ENCODE assay signal across 8 mouse cellular contexts in the genomic region with DNA sequence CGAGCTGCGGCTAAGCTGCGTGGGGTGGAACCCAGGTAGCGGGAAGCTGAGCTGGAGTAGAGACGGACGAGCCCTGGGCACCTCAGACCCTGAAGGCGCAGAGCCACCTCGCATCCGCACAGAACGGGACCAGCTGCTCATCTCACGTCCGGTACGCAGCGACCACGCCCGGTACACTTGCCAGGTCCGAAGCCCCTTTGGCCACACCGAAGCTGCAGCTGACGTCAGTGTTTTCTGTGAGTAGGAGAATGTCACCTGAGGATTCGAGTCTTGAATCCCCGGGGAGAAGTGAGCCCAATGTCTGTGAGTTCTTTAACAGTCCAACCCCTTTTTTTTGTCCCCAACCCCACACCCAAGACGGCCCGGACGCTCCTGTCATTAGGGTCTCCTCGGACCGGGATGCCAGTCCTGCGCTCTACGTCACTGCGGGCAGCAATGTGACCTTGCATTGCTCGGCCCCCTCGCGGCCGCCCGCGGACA. TPM values are rescaled to one million over a fixed set of nuclear protein-coding genes. Genes with fewer than 3 reads are reported as not detected.
DNase-seq lines count a peak whose midpoint lies in the region; ATAC-seq lines count a peak whose summit lies in the region.

No protein-coding gene starts in this region.

- no peak for ATAC-seq in embryonic facial prominence, embryonic 11.5 days (replicated peaks; ENCODE audit: insufficient number of reproducible peaks, low FRiP score, low TSS enrichment, low read depth)
- ATAC-seq in intestine, embryonic 15.5 days, result peak; percentile 15

- H3K4me1 ChIP-seq in embryonic facial prominence, embryonic 11.5 days (ENCODE audit: control insufficient read depth, insufficient read depth, low read length), result no peaks in the 10 kb centered on the region
- peaks cover 10% of the 10 kb centered on the region; the same call in 1 of the 2 replicates for H3K4me1 ChIP-seq in intestine, embryonic 15.5 days (replicated peaks)

- H3K9ac ChIP-seq in embryonic facial prominence, embryonic 11.5 days (replicated peaks; ENCODE audit: low read length), result peak overlapping the region; percentile 50
- peak overlapping the region; percentile 51 for H3K9ac ChIP-seq in intestine, embryonic 15.5 days

- no peaks in the 10 kb centered on the region for H3K9me3 ChIP-seq in embryonic facial prominence, embryonic 11.5 days (replicated peaks; ENCODE audit: control insufficient read depth, low read length)
- no peaks in the 10 kb centered on the region for H3K9me3 ChIP-seq in intestine, embryonic 15.5 days

- peak overlapping the region; percentile 38 for H3K4me3 ChIP-seq in embryonic facial prominence, embryonic 11.5 days (ENCODE audit: low read depth, low read length)
- H3K4me3 ChIP-seq in intestine, embryonic 15.5 days (replicated peaks), result peak overlapping the region; percentile 53

- H3K36me3 ChIP-seq in embryonic facial prominence, embryonic 11.5 days (replicated peaks; ENCODE audit: control insufficient read depth, insufficient read depth, low read depth, low read length), result no peaks in the 10 kb centered on the region
- no peaks in the 10 kb centered on the region for H3K36me3 ChIP-seq in intestine, embryonic 15.5 days

- peak overlapping the region; percentile 78 for H3K4me2 ChIP-seq in embryonic facial prominence, embryonic 11.5 days (ENCODE audit: low read depth, low read length)
- peak overlapping the region; percentile 96 for H3K4me2 ChIP-seq in intestine, embryonic 15.5 days (replicated peaks)

- peak; percentile 9 for DNase-seq in spleen, adult 12 weeks (ENCODE audit: low spot score)
- DNase-seq in spleen, postnatal 4 days (ENCODE audit: low spot score in 2 of 2), result no peak
- DNase-seq in embryonic facial prominence, embryonic 11.5 days (ENCODE audit: low spot score), result peak; percentile 63
- DNase-seq in mesoderm, embryonic 11.5 days (ENCODE audit: low read depth, low spot score), result peak; percentile 13
- no peak for DNase-seq in c-Kit-positive CD71-positive TER-119-positive erythroid progenitor cells, embryonic 14.5 days (ENCODE audit: low spot score)
- DNase-seq in cerebellum, adult 9-10 months, result no peak
- DNase-seq in right cerebral cortex, postnatal 14 days, result no peak

- no peak overlapping the region for H3K27ac ChIP-seq in embryonic facial prominence, embryonic 11.5 days (replicated peaks; ENCODE audit: low read depth, low read length)
- no peak overlapping the region for H3K27ac ChIP-seq in intestine, embryonic 15.5 days

- WGBS in embryonic facial prominence, embryonic 11.5 days, result 10% methylated on average over 34 of the region's 35 CpGs
- 5% methylated on average over 35 of the region's 35 CpGs for WGBS in intestine, embryonic 15.5 days

- no peaks in the 10 kb centered on the region; the same call in 1 of the 2 replicates for H3K27me3 ChIP-seq in embryonic facial prominence, embryonic 11.5 days (ENCODE audit: control insufficient read depth, insufficient read depth, low read length)
- no peaks in the 10 kb centered on the region for H3K27me3 ChIP-seq in intestine, embryonic 15.5 days (replicated peaks)

RNA-seq across cellular contexts. Expression of a gene that starts 2.0 kb away (rescaled TPM):
- polyA plus RNA-seq in embryonic facial prominence, embryonic 11.5 days (2014; fragmentation: Nextera tagmentation; extraction: Ambion mirVana), result 1.7 and 2.0 TPM in 2 replicates
- polyA plus RNA-seq in intestine, embryonic 15.5 days (2015; fragmentation: Nextera tagmentation; extraction: Ambion mirVana), result 2.4 and 4.1 TPM in 2 replicates

RNA-seq across cellular contexts. Expression of a gene that starts 21.0 kb away (rescaled TPM):
- not detected in 2 replicates for polyA plus RNA-seq in embryonic facial prominence, embryonic 11.5 days (2014; fragmentation: Nextera tagmentation; extraction: Ambion mirVana)
- 0.40 and 0.52 TPM in 2 replicates for polyA plus RNA-seq in intestine, embryonic 15.5 days (2015; fragmentation: Nextera tagmentation; extraction: Ambion mirVana)

RNA-seq across cellular contexts. Expression of a gene that starts 21.0 kb away (rescaled TPM):
- 240 and 251 TPM in 2 replicates for polyA plus RNA-seq in embryonic facial prominence, embryonic 11.5 days (2014; fragmentation: Nextera tagmentation; extraction: Ambion mirVana)
- 429 and 478 TPM in 2 replicates for polyA plus RNA-seq in intestine, embryonic 15.5 days (2015; fragmentation: Nextera tagmentation; extraction: Ambion mirVana)

RNA-seq across cellular contexts. Expression of a gene that starts 24.3 kb away (rescaled TPM):
- not detected in 2 replicates for polyA plus RNA-seq in embryonic facial prominence, embryonic 11.5 days (2014; fragmentation: Nextera tagmentation; extraction: Ambion mirVana)
- 0.23 TPM in 1 of 2 replicates, not detected in the other for polyA plus RNA-seq in intestine, embryonic 15.5 days (2015; fragmentation: Nextera tagmentation; extraction: Ambion mirVana)

RNA-seq across cellular contexts. Expression of a gene that starts 25.0 kb away (rescaled TPM):
- 1.1 and 1.5 TPM in 2 replicates for polyA plus RNA-seq in embryonic facial prominence, embryonic 11.5 days (2014; fragmentation: Nextera tagmentation; extraction: Ambion mirVana)
- polyA plus RNA-seq in intestine, embryonic 15.5 days (2015; fragmentation: Nextera tagmentation; extraction: Ambion mirVana), result 0.38 and 0.56 TPM in 2 replicates

Comparison
In these comparisons a context has a peak if more than half of its experiments do, and no peak if none do; other contexts are left out.
1. DNase-seq: peak in spleen, adult 12 weeks (single experiment), embryonic facial prominence, embryonic 11.5 days (single experiment) and mesoderm, embryonic 11.5 days (single experiment); none in spleen, postnatal 4 days (0 of 2), c-Kit-positive CD71-positive TER-119-positive erythroid progenitor cells, embryonic 14.5 days (single experiment), cerebellum, adult 9-10 months (single experiment) and right cerebral cortex, postnatal 14 days (single experiment).